29 mouse cellular contexts compared by ENCODE assay signal in the genomic region with DNA sequence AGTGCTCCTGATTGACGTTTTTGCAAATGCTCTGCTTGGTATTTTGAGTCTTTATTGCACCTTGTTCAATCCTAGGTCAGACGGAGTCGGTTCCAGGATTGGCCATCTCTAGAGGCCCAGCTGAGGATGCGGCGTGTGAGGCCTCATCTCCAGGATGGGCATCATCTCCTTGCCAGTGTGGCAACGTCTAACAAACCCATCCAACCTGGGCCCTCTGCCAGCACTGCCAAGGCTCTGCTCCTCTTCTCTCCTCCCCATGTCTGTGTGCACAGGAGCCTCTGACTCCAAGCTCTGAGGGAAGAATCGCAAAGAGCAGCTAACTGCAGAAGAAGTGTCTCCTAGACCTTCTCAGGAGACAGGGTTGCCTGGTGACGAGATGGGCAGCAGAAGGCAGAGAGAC. TPM values are rescaled to one million over a fixed set of nuclear protein-coding genes. Genes with fewer than 3 reads are reported as not detected.
"Had no signal": no experiment of that assay in that cellular context is flagged by ENCODE, and none has a peak within 500 bp of the region (broad histone marks: within the 10 kb centered on the region; RNA-seq: fewer than 3 reads in every experiment).

No protein-coding gene starts in this region.

- DNase-seq: kidney, postnatal 25 days; layer of hippocampus, adult 9-11 months; liver; lung, adult 18-20 months; lung, postnatal 10 days; lung, postnatal 36 days; right cerebral cortex, adult 18-20 months; right cerebral cortex, postnatal 14 days; right cerebral cortex, postnatal 4 days; thymus, adult 2 months; thymus, postnatal 14 days; thymus, postnatal 4 days had no signal

- H3K9ac ChIP-seq: limb, embryonic 13.5 days; liver, embryonic 12.5 days; liver, embryonic 15.5 days; lung, embryonic 15.5 days; midbrain, embryonic 13.5 days; neural tube, embryonic 13.5 days had no signal

- H3K4me3 ChIP-seq: layer of hippocampus, adult 2 months; limb, embryonic 10.5 days; limb, embryonic 13.5 days; liver, embryonic 12.5 days; liver, embryonic 15.5 days; lung, embryonic 15.5 days; megakaryocyte, embryonic 14.5 days; midbrain, embryonic 10.5 days; midbrain, embryonic 13.5 days; myocyte; neural tube, embryonic 13.5 days had no signal

- ATAC-seq: liver, embryonic 12.5 days; midbrain, embryonic 16.5 days had no signal

- H3K27me3 ChIP-seq: limb, embryonic 13.5 days; liver, embryonic 12.5 days; liver, embryonic 15.5 days; lung, embryonic 15.5 days; midbrain, embryonic 13.5 days; neural tube, embryonic 13.5 days had no signal

- H3K36me3 ChIP-seq: limb, embryonic 10.5 days; limb, embryonic 13.5 days; liver, embryonic 12.5 days; liver, embryonic 15.5 days; lung, embryonic 15.5 days; midbrain, embryonic 10.5 days; midbrain, embryonic 13.5 days; neural tube, embryonic 13.5 days had no signal

- H3K9me3 ChIP-seq: limb, embryonic 10.5 days; limb, embryonic 13.5 days; liver, embryonic 12.5 days; liver, embryonic 15.5 days; lung, embryonic 15.5 days; megakaryocyte, embryonic 14.5 days; midbrain, embryonic 10.5 days; midbrain, embryonic 13.5 days; neural tube, embryonic 13.5 days had no signal

- H3K4me1 ChIP-seq: limb, embryonic 10.5 days; limb, embryonic 13.5 days; lung, embryonic 15.5 days; midbrain, embryonic 13.5 days; neural tube, embryonic 13.5 days had no signal

- H3K27ac ChIP-seq: kidney, postnatal 0 days; layer of hippocampus, adult 2 months; limb, embryonic 10.5 days; limb, embryonic 13.5 days; liver, embryonic 12.5 days; liver, embryonic 15.5 days; lung, embryonic 15.5 days; midbrain, embryonic 10.5 days; midbrain, embryonic 13.5 days; neural tube, embryonic 13.5 days had no signal

- H3K4me2 ChIP-seq: limb, embryonic 13.5 days; liver, embryonic 12.5 days; liver, embryonic 15.5 days; lung, embryonic 15.5 days; midbrain, embryonic 13.5 days; neural tube, embryonic 13.5 days had no signal

RNA-seq across cellular contexts. Expression of gene Gnat2, which starts 29.9 kb away (rescaled TPM):
- total RNA-seq: layer of hippocampus, adult 2 months; layer of hippocampus, postnatal 25 days; left cerebral cortex, postnatal 25 days; monocyte, adult 5-6 weeks; neutrophil, adult 5-6 weeks had no signal
